Mouse (Mus musculus) limb, embryonic 13.5 days (tissue): ENCODE data around the gene Dennd2d. TPM values are rescaled to one million over a fixed set of nuclear protein-coding genes. Genes with fewer than 3 reads are reported as not detected.

Source experiments
- ATAC-seq: fragments of 200-750 bp; cut with Nextera tagmentation; 2 replicates; pipeline ENCODE4 v1.8.0; 2017; ENCODE audit warnings: low read depth, moderate number of reproducible peaks, moderate TSS enrichment; ENCODE audit not compliant: low FRiP score
- H3K27ac ChIP-seq: fragments of 300-500 bp; sonication (generic); 2 replicates; pipeline ENCODE4 v1.5.1; 2015; ENCODE audit warnings: inconsistent platforms, mild to moderate bottlenecking, moderate library complexity
- H3K27me3 ChIP-seq: fragments of 300-500 bp; sonication (generic); 2 replicates; pipeline ENCODE4 v1.6.1; 2015; ENCODE audit warnings: mild to moderate bottlenecking, inconsistent platforms
- H3K36me3 ChIP-seq: fragments of 300-500 bp; sonication (generic); 2 replicates; pipeline ENCODE4 v1.6.1; 2015; ENCODE audit warnings: inconsistent platforms, mild to moderate bottlenecking, moderate library complexity
- H3K4me1 ChIP-seq: fragments of 300-500 bp; sonication (generic); 2 replicates; pipeline ENCODE4 v1.6.1; 2015; ENCODE audit warnings: inconsistent platforms
- H3K4me2 ChIP-seq: fragments of 300-500 bp; sonication (generic); replicated peaks from 2 replicates; pipeline ENCODE4 v1.6.1; 2015; ENCODE audit warnings: inconsistent platforms, mild to moderate bottlenecking, moderate library complexity
- H3K4me3 ChIP-seq: fragments of 300-500 bp; sonication (generic); 2 replicates; pipeline ENCODE4 v1.5.1; 2015; ENCODE audit warnings: moderate library complexity, mild to moderate bottlenecking, inconsistent platforms
- H3K9ac ChIP-seq: fragments of 300-500 bp; sonication (generic); 2 replicates; pipeline ENCODE4 v1.6.1; 2015; ENCODE audit warnings: mild to moderate bottlenecking, inconsistent platforms
- H3K9me3 ChIP-seq: fragments of 300-500 bp; sonication (generic); 2 replicates; pipeline ENCODE4 v1.6.1; 2016; ENCODE audit warnings: inconsistent platforms
- WGBS: fragments of 180-500 bp; shearing (Covaris S2); methylation state at CpG from one replicate; pipeline ENCODE4 v1.1.7; 2015; 5-methylcytosine and 5-hydroxymethylcytosine counted together
- polyA plus RNA-seq: library from polyadenylated mRNA; unstranded; fragments of >200 nt; fragmentation: Nextera tagmentation; extraction: Ambion mirVana; gene quantifications from 2 replicates; pipeline ENCODE4 v1.2.1, GENCODE M21; 2015

Dennd2d gene
- 2.6 and 3.0 TPM in 2 replicates for polyA plus RNA-seq

DNA sequence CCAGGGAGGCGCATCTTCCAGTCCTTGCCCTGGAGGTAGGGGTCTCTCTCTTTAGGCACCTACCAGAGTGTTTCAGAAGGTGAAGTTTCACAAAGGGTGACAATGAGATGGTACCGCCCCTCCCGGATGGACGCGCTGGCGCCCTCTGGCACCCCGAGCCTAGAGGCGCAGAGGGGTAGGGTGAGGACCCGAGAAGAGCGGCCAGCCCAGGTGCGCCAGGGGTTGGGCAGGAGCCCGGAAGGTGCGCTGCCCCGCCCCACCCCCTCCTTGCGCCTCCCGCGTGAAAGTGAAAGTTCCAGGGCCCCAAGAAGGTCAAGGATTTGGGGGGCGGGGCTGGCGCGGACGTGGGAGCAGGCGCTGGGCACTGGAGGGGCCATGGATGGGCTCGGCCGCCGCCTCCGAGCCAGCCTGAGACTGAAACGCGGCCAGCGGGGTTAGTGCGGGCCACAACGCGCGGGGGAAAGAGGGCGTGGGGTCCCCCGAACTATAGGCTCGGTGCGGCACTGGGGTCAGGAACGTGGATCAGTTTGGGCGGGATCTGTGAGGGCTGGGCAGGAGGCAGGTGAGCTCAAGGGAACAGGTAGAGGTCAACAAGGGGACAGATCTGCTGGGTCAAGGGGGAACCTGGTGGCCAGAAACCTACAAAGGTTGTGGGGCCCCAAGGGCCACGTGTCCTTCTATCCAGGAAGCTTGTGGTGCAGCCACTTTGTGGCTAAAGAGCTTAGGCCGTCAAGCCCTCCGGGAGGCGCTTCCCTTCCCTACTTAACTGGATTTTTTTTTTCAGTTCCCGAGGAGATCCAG is at the start of gene Dennd2d:
Gene Dennd2d, plus strand, starts transcription at position 125 of the 801 bp plus-strand sequence.
- H3K9me3 ChIP-seq: no peaks in the 10 kb centered on the region
- peaks cover 28% of the 10 kb centered on the region for H3K27me3 ChIP-seq
- 0 out of 2 replicates have a peak, but pooled peaks cover 8% of the 10 kb centered on the region for H3K4me1 ChIP-seq
- 2% methylated on average over 39 of the region's 44 CpGs for WGBS
- H3K9ac ChIP-seq: peak within 1 kb of the TSS; percentile 73
- peak; percentile 61 for ATAC-seq
- peak within 1 kb of the TSS; percentile 64 for H3K4me3 ChIP-seq
- H3K27ac ChIP-seq: no peak within 1 kb of the TSS
- no peaks in the 10 kb centered on the region for H3K36me3 ChIP-seq
- H3K4me2 ChIP-seq: peak within 1 kb of the TSS; percentile 95

DNA sequence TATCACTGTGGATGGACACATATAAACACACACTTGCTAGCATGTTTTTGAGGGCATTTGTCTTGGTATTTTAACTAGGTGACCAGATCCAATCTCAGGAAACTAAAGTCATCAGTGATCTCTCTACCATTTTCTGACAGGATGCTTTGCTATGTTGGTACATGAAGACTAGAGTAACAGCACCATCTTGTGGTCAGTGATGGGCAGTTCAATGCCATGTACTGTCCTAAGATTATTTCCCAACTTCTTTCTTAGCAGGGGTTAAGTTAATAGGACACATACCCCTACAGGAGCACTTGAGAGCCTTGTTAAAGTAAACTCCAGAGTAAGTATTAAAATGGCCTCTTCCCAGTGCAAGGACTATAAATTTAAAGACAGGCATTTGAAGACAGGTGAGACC is 33.6 kb upstream of the Dennd2d start:
- Histone ChIP-seq H3K27me3 (no peaks in the 10 kb centered on the region), H3K4me3 (no peak overlapping the region), H3K27ac (no peak overlapping the region), H3K36me3 (no peaks in the 10 kb centered on the region), H3K4me1 (no peaks in the 10 kb centered on the region), H3K4me2 (no peak overlapping the region), H3K9me3 (no peaks in the 10 kb centered on the region), H3K9ac (no peak overlapping the region)
- ATAC-seq: peak; percentile 64; the same call in 1 of the 2 replicates

DNA sequence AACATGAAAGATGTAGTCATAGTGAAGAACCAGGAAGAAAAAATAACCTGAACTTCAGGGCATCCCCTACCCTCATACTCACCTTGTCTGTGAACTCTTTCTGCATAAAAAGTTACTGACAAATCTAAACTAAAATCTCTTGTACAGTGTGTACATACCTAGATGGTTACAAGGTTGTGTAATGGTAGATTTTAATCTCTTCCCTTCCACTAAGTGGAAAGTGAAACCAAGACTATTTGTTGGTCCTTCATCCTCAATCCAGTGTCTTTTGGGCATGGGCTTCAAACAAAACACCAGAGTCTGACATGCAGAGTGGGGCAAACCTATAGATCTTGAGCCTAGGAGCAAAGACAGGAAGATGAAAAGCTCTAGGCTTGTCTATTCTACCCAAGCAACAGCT is 33.2 kb upstream of the Dennd2d start:
- H3K36me3 ChIP-seq: no peaks in the 10 kb centered on the region
- H3K9me3 ChIP-seq: no peaks in the 10 kb centered on the region
- H3K4me2 ChIP-seq: no peak overlapping the region
- no peak for ATAC-seq
- H3K27me3 ChIP-seq: no peaks in the 10 kb centered on the region
- no peak overlapping the region for H3K9ac ChIP-seq
- H3K27ac ChIP-seq: no peak overlapping the region
- no peak overlapping the region for H3K4me3 ChIP-seq
- no peaks in the 10 kb centered on the region for H3K4me1 ChIP-seq

DNA sequence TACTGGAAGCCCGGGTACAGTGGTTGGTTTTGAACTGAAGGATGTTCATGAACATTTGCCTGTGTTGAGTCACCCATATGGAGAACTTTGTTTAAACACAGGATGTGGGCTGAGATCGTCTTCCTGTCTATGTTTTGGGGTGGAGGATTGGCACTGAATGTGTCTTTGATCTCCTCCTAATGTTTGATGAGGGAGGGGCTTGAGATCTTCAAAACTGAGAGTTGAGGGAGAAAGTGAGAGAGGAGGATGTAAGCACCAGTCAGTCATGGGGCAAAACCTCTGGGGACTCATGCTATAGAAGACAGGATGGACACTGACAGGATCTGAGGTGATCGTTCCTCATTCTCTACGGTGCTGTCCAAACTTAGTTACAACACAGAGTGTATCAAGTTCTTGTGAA is 32.6 kb upstream of the Dennd2d start:
- no peaks in the 10 kb centered on the region for H3K9me3 ChIP-seq
- no peaks in the 10 kb centered on the region for H3K27me3 ChIP-seq
- no peak overlapping the region for H3K4me3 ChIP-seq
- H3K9ac ChIP-seq: no peak overlapping the region
- no peak overlapping the region for H3K4me2 ChIP-seq
- 76% methylated on average over 4 of the region's 4 CpGs for WGBS
- no peak for ATAC-seq
- no peaks in the 10 kb centered on the region for H3K4me1 ChIP-seq
- H3K27ac ChIP-seq: no peak overlapping the region
- no peaks in the 10 kb centered on the region for H3K36me3 ChIP-seq

DNA sequence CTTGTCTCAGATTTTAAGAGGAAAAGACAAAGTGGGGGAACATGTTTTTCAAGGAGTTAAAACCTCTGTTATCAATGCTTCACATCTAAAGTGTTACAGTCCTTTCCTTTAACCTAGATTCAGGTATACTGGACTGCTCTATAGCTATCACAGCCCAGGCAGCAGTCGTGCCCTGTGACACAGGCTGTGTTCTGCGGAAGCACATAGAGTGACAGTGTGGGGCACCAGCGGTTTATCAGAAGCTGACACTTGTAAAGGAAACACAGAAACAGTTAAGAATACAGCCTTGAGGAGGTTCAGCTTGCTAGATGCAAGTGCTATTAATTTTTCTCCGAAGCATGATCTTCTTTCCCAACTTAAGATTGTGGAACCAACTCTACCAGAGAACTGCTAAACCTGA is 29.6 kb upstream of the Dennd2d start:
- no peaks in the 10 kb centered on the region for H3K9me3 ChIP-seq
- no peak overlapping the region for H3K9ac ChIP-seq
- H3K4me2 ChIP-seq: no peak overlapping the region
- H3K27me3 ChIP-seq: no peaks in the 10 kb centered on the region
- H3K4me1 ChIP-seq: no peaks in the 10 kb centered on the region
- 81% methylated on average over 4 of the region's 4 CpGs for WGBS
- H3K4me3 ChIP-seq: no peak overlapping the region
- ATAC-seq: no peak
- no peak overlapping the region for H3K27ac ChIP-seq
- H3K36me3 ChIP-seq: no peaks in the 10 kb centered on the region

DNA sequence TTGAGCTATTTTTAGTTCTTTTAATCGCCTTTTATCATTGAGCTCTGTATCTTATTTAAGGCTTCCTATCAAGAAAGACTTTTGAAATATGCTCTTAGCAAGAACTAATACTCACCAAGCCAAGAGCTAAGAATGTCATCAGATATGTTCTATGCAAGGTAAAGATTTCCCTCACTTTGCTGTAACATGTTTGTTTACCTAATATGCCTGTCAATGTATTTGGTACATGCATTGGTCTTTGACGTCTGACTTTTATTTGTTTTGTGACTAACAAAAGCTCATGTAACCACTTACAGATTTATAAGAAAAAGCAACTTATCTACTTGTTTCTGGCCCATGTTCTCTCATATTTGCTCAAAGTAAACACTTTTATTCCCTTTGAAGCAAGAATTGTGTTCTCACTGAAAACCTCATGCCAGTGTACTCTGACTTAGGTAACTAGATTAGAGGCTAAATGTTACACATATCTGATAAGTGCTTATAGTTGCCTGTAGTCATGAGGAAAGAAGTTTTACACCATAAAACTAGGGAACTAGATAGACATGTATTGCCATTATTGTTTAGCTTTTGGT is 24.8 kb upstream of the Dennd2d start:
- H3K36me3 ChIP-seq: no peaks in the 10 kb centered on the region
- H3K27me3 ChIP-seq: no peaks in the 10 kb centered on the region
- H3K4me2 ChIP-seq: no peak overlapping the region
- 81% methylated on average over 2 of the region's 2 CpGs for WGBS
- no peak overlapping the region for H3K9ac ChIP-seq
- H3K9me3 ChIP-seq: no peaks in the 10 kb centered on the region
- no peaks in the 10 kb centered on the region for H3K4me1 ChIP-seq
- ATAC-seq: no peak
- no peak overlapping the region for H3K4me3 ChIP-seq
- H3K27ac ChIP-seq: no peak overlapping the region

DNA sequence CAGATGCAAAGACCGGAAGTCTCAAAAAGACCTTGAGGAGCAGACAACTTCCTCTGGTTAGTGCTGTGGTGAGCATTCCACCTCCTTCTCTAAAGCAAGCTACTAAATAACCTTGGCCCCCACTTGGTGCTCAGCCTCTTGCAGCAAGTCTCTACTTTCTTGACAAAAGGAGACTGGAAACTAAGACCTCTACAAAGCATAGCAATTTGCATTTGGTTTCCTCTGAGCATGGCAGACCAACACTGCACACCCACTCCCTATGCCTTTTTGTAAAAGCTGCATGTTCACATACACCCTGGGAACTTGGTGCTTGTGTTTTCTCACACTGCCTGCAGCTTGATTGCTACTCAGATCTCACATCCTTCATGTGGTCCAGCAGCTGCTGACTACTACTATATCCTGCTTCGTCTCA is 20.1 kb upstream of the Dennd2d start:
- H3K27ac ChIP-seq: no peak overlapping the region
- no peak for ATAC-seq
- no peaks in the 10 kb centered on the region for H3K4me1 ChIP-seq
- no peaks in the 10 kb centered on the region for H3K9me3 ChIP-seq
- no peaks in the 10 kb centered on the region for H3K27me3 ChIP-seq
- 93% methylated on average over 2 of the region's 2 CpGs for WGBS
- no peak overlapping the region for H3K4me2 ChIP-seq
- no peak overlapping the region for H3K9ac ChIP-seq
- no peaks in the 10 kb centered on the region for H3K36me3 ChIP-seq
- H3K4me3 ChIP-seq: no peak overlapping the region

DNA sequence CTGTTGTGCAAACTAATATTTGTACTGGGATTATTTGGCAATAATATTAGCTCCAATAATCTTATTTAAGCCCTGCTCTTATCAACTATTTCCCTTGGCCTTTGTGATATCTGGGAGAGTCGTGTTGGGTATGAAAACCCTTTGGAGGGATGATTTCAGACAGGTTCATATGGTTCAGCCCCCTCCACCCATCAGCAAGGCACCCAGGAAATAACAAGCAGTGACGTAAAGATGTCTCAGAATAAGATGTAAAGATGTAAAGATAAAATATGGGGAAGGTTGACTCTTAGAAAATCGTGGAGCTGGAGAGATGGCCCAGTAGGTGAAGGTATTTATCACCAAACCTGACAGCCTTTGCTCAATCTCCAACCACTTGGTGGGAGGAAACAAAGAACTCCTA is 19.7 kb upstream of the Dennd2d start:
- no peak for ATAC-seq
- Histone ChIP-seq H3K4me1 (no peaks in the 10 kb centered on the region), H3K27ac (no peak overlapping the region), H3K36me3 (no peaks in the 10 kb centered on the region), H3K4me3 (no peak overlapping the region), H3K9ac (no peak overlapping the region), H3K9me3 (no peaks in the 10 kb centered on the region), H3K27me3 (no peaks in the 10 kb centered on the region), H3K4me2 (no peak overlapping the region)
- WGBS: 68% methylated on average over 3 of the region's 3 CpGs

DNA sequence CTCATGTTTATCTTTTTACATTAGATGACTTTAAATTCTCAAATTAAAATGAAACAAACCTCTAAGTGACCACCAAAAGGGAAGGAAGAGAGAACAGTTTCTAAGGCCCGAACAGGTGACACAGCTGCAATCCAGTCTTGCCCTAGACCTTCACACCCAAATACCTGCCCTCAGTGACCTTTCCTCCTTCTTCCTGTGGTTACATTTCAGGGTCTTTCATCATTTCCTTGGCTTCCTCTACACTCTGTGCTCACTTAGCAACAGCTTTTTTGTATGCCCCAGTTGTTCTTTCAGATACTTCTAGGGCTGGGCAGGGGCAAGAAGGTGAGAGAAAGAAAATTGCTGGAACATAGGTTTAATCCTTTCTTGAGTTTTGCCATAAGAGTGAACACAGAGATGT is 17.5 kb upstream of the Dennd2d start:
- Histone ChIP-seq H3K36me3 (no peaks in the 10 kb centered on the region), H3K27ac (no peak overlapping the region), H3K4me1 (no peaks in the 10 kb centered on the region), H3K4me2 (no peak overlapping the region), H3K9me3 (no peaks in the 10 kb centered on the region), H3K27me3 (no peaks in the 10 kb centered on the region), H3K9ac (no peak overlapping the region), H3K4me3 (no peak overlapping the region)
- ATAC-seq: no peak
- 81% methylated on average over 1 of the region's 1 CpGs for WGBS

DNA sequence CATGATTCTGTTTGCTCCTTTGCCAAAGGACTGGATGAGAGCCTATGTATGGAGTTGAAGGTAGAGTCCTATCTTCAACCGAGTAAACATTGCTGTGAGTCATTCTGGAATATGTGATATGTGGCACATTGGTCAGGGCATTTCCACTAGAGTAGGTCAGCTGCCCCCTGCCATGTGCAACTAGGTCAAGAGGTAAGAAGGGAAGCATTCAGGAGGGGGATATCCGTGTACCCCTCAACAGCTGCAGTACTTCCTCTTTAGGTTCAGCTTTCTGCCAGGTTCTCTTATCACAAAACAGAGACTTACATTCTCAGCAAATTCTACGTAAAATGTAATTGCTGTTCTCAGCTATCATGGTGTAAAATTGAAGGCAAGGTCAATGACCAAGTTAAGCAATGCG is 8.0 kb upstream of the Dennd2d start:
- Histone ChIP-seq H3K27me3 (no peaks in the 10 kb centered on the region), H3K4me2 (no peak overlapping the region), H3K27ac (no peak overlapping the region), H3K9ac (no peak overlapping the region), H3K9me3 (no peaks in the 10 kb centered on the region), H3K36me3 (no peaks in the 10 kb centered on the region), H3K4me1 (no peaks in the 10 kb centered on the region), H3K4me3 (no peak overlapping the region)
- WGBS: 83% methylated on average over 4 of the region's 4 CpGs
- no peak for ATAC-seq

DNA sequence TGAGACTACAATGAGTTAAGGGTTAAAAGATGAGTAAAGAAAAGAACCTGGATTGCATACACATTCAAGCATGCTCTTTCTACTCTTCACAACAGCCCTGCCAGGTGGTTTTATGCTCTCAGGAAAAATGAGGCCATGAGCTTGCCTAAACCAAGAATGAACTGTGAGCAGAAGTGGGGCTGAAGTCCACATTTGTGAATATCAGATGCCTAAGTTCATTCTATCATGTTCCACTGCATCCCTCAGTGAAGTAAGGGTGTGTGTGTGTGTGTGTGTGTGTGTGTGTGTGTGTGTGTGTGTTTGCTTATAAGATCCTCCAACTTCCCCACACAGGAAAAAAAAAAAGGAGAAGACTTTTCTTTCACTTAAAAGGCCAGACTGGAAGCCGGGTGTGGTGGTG is 5.3 kb upstream of the Dennd2d start:
- H3K9me3 ChIP-seq: no peaks in the 10 kb centered on the region
- H3K4me3 ChIP-seq: no peak overlapping the region
- H3K27ac ChIP-seq: no peak overlapping the region
- no peak for ATAC-seq
- H3K4me2 ChIP-seq: no peak overlapping the region
- no peaks in the 10 kb centered on the region for H3K4me1 ChIP-seq
- H3K9ac ChIP-seq: no peak overlapping the region
- H3K36me3 ChIP-seq: no peaks in the 10 kb centered on the region
- H3K27me3 ChIP-seq: peaks cover 10% of the 10 kb centered on the region
- 86% methylated on average over 1 of the region's 1 CpGs for WGBS

DNA sequence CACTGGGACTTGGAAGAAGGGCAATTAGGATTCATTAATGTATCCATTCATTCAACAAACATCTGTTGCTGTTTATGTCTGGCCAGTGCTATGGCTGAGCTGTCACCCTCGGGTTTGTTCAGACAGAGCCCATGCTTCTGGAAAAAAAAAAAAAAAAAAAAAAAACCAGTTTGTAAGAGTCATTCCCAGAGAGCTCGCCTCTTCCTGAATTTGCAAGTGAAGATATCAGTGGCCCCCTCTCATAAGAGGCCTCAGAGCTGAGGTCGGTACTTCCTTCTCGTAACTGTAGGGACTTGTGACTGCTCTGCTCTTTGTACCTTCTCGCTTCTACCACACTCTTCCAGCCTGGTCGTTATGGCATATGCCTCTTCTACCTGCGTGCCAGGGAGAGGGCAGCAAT is 1.1 kb downstream of the Dennd2d start:
- no peak for ATAC-seq
- WGBS: 57% methylated on average over 7 of the region's 7 CpGs
- Histone ChIP-seq H3K9ac (no peak overlapping the region), H3K36me3 (no peaks in the 10 kb centered on the region), H3K27me3 (peaks cover 28% of the 10 kb centered on the region), H3K4me1 (0 out of 2 replicates have a peak, but pooled peaks cover 8% of the 10 kb centered on the region), H3K9me3 (no peaks in the 10 kb centered on the region), H3K27ac (no peak overlapping the region), H3K4me2 (no peak overlapping the region; the same call in 1 of the 2 replicates), H3K4me3 (no peak overlapping the region)
